Mouse (Mus musculus): ENCODE data around the gene Iffo2.

The Iffo2 gene

GRCm38 (mm10) chr4:139535127-139535695 lies 4.9 kb downstream of the Iffo2 start:
- peak; percentile 28 for DNase-seq

- DNase-seq = no peak
These were observed 5.4 kb downstream of the Iffo2 start for GRCm38 (mm10) chr4:139535719-139536118.

GRCm38 (mm10) chr4:139536706-139537105 lies 6.4 kb downstream of the Iffo2 start:
- DNase-seq = no peak

GRCm38 (mm10) chr4:139540784-139541183 lies 10.4 kb downstream of the Iffo2 start:
- DNase-seq = no peak

- DNase-seq = peak; percentile 56
These were observed 15.4 kb downstream of the Iffo2 start for GRCm38 (mm10) chr4:139545791-139546190.

GRCm38 (mm10) chr4:139549448-139549847 lies 19.1 kb downstream of the Iffo2 start:
- no peak for DNase-seq

GRCm38 (mm10) chr4:139555235-139555634 lies 24.9 kb downstream of the Iffo2 start:
- no peak for DNase-seq

GRCm38 (mm10) chr4:139555951-139556350 lies 25.6 kb downstream of the Iffo2 start:
- peak; percentile 29 for DNase-seq

- DNase-seq = no peak
These were observed 38.0 kb downstream of the Iffo2 start for GRCm38 (mm10) chr4:139568361-139568760.

- no peak for DNase-seq
These were observed 40.4 kb downstream of the Iffo2 start for GRCm38 (mm10) chr4:139570756-139571155.

GRCm38 (mm10) chr4:139572928-139573512 lies 42.7 kb downstream of the Iffo2 start:
- DNase-seq = no peak

- DNase-seq = peak; percentile 99
These were observed 43.9 kb downstream of the Iffo2 start for GRCm38 (mm10) chr4:139574156-139574798.

GRCm38 (mm10) chr4:139574799-139575672 lies 44.7 kb downstream of the Iffo2 start:
- DNase-seq = peak; percentile 54

GRCm38 (mm10) chr4:139575673-139576003 lies 45.3 kb downstream of the Iffo2 start:
- DNase-seq = no peak

GRCm38 (mm10) chr4:139576251-139576880 lies 46.0 kb downstream of the Iffo2 start:
- DNase-seq = no peak

GRCm38 (mm10) chr4:139577006-139577405 lies 46.7 kb downstream of the Iffo2 start:
- DNase-seq = no peak

- DNase-seq = no peak
These were observed 48.0 kb downstream of the Iffo2 start for GRCm38 (mm10) chr4:139578389-139578788.

GRCm38 (mm10) chr4:139579003-139579402 lies 48.7 kb downstream of the Iffo2 start:
- DNase-seq = no peak

GRCm38 (mm10) chr4:139579466-139579865 lies 49.1 kb downstream of the Iffo2 start:
- DNase-seq = no peak

GRCm38 (mm10) chr4:139580663-139581336 lies 50.5 kb downstream of the Iffo2 start:
- peak; percentile 34 for DNase-seq

GRCm38 (mm10) chr4:139581427-139582051 lies 51.2 kb downstream of the Iffo2 start:
- DNase-seq = peak; percentile 37

GRCm38 (mm10) chr4:139582346-139582745 lies 52.0 kb downstream of the Iffo2 start:
- DNase-seq = no peak
